Mouse (Mus musculus) layer of hippocampus, adult 2 months (tissue): ENCODE measurements at regions not wholly inside any gene's neighbourhood (a gene's known extent, or its start where the extent isn't known, plus 50 kb on each side); places are given as distances from the start of the nearest gene placed in this dataset.

Experiments used
- DNase-seq, 2 experiments: peaks; one replicate each; pipeline ENCODE4 v3.0.0; 2022; ENCODE audit warnings: low spot score in 2 of 2
- H3K27ac ChIP-seq: fragments of 200-600 bp; 2 replicates; pipeline ENCODE4 v1.8.1; 2022
- H3K4me3 ChIP-seq: fragments of 200-600 bp; 2 replicates; pipeline ENCODE4 v1.8.1; 2022; ENCODE audit warnings: mild to moderate bottlenecking
- CTCF ChIP-seq: fragments of 200-600 bp; conservative IDR thresholded peaks from 2 replicates; pipeline ENCODE4 v1.8.1; 2022; ENCODE audit warnings: antibody characterized with exemption, mild to moderate bottlenecking, moderate library complexity

- Histone ChIP-seq H3K27ac (no peak overlapping the region), H3K4me3 (no peak overlapping the region)
- no peak for TF ChIP-seq CTCF
- no peak for DNase-seq
Measured at GRCm38 (mm10) chr13:18063677-18064076, 70.5 kb upstream of the Yae1d1 start.

GRCm38 (mm10) chr13:18060265-18060664 lies 67.1 kb upstream of the Yae1d1 start:
- DNase-seq: no peak
- no peak for TF ChIP-seq CTCF
- Histone ChIP-seq H3K4me3 (no peak overlapping the region), H3K27ac (no peak overlapping the region)

GRCm38 (mm10) chr13:18057231-18057912 lies 64.2 kb upstream of the Yae1d1 start:
- peak; percentile 72 to 78 for DNase-seq
- no peak overlapping the region for H3K4me3 ChIP-seq

GRCm38 (mm10) chr13:18056816-18057215 lies 63.7 kb upstream of the Yae1d1 start:
- Histone ChIP-seq H3K4me3 (no peak overlapping the region), H3K27ac (no peak overlapping the region)
- TF ChIP-seq CTCF: no peak
- DNase-seq: no peak

More at GRCm38 (mm10) chr13:18057231-18057912, 64.2 kb upstream of the Yae1d1 start:
- no peak overlapping the region for H3K27ac ChIP-seq
- peak; percentile 89 for TF ChIP-seq CTCF

GRCm38 (mm10) chr13:18043154-18043553 lies 50.0 kb upstream of the Yae1d1 start:
- TF ChIP-seq CTCF: no peak

More at GRCm38 (mm10) chr13:18043154-18043553, 50.0 kb upstream of the Yae1d1 start:
- no peak for DNase-seq
- no peak overlapping the region for H3K4me3 ChIP-seq
- no peak overlapping the region for H3K27ac ChIP-seq
